Mouse (Mus musculus): ENCODE measurements around the gene Scd3.
A peak's percentile ranks its signal among the peaks of the same experiment; 100 is the strongest.
"Not testable (repeated sequence)": the region's sequence is repeated elsewhere in the genome, so short reads cannot be mapped to it uniquely, and the experiment has no call there.

Gene Scd3

DNA sequence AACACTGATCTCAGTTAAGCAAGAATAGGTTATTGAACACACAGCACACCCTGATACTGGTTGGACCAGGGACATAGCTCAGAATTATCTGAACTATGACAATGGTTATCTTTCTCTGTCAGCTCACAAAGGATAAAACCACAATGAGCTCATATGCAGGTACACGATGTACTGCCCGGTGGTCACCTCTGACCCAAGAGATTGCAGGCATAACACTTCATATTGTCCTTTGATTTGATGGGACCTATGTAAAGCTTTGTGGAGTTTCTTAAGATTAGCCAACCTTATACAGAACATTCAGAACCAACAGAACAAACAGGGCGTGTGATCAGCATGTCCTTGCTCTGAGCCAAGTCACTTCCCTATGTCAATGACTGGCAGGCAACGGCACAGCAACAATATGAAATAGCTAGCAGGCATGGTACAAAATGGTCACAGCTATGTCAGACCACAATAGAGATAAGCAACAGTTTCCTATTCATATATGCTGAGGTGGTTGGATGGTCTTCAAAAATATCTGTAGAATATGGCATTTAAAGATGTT lies 28.6 kb downstream of the Scd3 start:
- DNase-seq (ENCODE audit: extremely low spot score, low spot score), result no peak

DNA sequence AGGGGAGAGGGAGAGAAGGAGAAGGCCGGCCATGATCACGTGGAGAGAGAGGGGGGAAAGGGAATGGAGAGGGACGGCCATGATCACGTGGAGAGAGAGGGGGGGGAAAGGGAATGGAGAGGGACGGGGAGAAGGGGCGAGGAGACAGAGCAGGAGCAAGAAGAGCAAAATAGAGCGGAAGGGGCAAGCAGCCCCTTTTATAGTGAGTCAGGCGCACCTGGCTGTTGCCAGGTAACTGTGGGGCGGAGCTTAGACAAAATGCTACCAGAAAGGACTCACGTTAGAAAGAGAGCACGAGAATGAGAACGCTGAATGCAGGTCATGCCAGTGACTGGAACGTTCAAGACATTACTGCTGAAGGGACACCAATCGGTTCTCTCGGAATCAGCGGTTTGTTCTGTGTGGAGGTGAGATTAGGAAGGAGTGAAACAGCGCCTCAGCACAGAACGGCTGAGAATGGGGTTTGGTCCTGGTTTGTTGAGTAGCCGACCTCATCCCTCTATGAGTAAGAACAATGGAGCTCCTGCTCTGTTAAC lies 34.5 kb downstream of the Scd3 start:
- DNase-seq (ENCODE audit: extremely low spot score, low spot score), result peak; percentile 29

DNA sequence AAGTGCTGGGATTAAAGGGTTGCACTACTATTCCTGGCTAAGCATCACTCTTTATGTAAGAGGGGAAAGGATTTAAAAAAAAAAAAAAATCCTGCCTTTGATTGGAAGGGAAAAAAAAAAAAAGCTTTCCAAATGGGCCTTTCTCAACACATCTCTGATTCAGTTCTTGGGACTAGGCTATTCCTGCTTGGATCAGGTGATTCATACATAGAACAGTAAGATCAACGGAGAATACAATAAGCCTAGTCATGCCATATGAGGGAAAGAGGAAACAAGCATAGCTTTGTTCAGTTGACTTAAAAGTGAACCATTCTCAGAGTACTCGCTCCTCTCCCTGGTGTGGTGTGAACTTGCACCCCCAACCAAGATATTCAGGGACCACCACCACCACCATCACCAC lies 35.8 kb downstream of the Scd3 start:
- DNase-seq (ENCODE audit: extremely low spot score, low spot score), result no peak

DNA sequence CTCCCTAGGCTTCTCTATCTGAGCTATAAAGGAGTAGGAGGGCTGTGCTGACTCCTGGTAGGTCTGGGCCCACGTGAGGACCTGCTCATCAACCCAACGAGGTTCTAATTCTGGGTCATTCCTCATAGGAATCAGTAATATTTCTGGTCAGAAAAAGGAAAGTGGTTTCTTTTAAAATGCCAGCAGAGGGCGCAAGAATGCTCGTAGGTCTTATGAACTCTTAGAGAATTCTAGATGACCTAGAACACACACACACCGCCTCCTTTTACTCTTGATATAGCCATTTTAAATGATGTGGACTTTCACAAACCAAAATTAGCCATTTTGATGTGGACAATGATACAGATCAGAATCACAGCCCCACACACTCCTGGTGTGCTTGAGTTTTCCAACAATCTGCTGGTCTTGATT lies 42.7 kb downstream of the Scd3 start:
- no peak for DNase-seq (ENCODE audit: extremely low spot score, low spot score)

DNA sequence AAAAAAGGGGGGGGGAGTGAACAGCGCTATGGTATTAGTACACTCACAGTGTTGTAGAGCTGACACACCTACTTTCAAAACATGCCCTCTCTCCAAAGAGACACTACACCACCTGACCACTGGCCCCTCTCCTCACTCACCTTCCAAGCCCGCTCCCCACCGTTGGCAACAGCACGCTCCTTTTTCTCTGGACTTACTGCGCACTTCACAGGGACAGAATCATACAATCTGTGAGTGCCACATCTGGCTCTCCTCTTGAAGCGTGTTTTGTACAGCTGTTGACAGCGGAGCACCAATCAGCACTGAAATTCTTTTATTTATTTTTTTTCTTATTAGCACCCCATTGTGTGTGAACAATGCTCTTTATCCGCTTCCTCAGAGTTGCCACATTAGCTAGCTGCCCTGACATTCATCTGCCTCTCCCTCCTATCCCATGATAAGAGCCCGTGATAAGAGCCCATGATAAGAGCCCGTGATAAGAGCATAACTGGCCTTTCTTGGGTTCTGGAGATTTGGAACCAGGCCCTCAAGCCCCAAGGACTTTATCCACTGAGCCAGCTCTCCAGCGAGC lies 43.4 kb downstream of the Scd3 start:
- DNase-seq (ENCODE audit: extremely low spot score, low spot score), result no peak

DNA sequence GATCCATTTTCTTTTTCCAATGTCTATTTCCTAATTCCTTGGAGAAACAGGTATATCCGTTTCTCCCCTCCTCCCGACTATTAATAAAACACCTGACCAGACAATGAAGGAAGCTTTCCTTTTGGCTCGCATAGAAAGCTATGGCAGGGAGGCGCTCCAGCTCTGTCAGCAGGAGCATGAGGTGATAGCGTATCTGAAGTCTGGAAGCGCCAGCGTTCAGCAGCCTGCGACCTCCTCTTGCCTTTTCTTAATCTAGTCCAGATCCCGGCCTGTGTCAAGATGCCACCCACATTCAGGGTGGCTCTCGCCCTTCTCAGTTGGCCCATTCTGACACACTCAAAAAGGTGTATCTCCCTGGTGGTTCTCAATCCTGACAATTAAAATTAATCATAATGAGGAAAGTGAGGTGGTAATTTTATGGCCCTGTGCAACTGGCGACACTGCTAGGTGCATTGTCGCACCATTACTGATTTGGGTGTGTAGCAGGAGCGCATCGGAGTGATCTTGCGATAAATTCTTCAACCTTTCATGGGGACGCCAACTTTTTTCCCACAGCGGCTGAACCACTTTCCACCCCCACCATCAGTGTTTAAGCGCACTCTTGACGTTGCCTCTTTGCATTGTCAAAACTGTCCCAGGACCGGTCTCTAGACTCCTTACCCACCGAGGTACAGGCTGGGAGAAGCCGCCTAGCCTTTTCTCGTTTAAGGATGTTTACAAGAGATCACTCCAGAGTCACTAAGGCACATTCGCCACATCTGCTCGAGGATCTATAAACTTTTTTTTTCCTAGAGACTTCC lies 44.4 kb downstream of the Scd3 start:
- peak; percentile 59 for DNase-seq (ENCODE audit: extremely low spot score, low spot score)

DNA sequence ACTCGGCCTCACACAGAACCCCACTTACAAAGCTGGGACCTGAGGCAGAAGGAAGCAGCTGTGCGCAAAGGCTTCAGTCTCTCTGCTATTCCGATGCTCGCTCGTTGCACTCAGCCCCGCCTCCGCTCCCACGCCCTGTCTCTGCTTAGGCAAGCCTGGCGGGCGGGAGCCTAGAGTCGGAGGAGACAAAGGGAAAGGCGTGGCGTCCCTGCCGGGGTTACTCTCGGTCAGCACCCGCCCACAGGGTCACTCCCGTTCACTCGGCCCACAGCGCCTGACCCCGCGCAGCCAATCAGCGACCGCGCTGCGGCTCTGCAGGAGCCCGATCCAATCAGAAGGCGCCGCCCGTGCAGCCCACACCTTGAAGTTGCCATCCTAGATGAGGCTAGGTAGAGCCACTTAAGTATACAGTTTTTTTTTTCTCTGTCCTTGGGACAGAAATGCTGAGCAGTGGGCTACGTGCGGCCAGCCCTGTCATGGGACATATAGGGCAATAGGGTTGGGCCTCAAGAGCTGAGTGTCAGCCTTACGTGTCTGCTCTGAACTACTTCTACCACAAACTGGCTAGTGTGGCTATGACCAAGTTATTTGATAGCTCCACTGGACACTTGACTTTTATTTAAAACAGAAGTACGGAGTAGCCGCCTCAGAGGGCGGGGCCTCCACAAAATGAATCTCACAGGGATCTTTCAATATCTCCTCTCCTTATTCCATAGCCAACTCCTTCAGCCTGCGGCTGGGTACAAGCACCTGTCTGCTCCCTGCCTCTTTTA lies 45.2 kb downstream of the Scd3 start:
- DNase-seq (ENCODE audit: extremely low spot score, low spot score), result peak; percentile 97

DNA sequence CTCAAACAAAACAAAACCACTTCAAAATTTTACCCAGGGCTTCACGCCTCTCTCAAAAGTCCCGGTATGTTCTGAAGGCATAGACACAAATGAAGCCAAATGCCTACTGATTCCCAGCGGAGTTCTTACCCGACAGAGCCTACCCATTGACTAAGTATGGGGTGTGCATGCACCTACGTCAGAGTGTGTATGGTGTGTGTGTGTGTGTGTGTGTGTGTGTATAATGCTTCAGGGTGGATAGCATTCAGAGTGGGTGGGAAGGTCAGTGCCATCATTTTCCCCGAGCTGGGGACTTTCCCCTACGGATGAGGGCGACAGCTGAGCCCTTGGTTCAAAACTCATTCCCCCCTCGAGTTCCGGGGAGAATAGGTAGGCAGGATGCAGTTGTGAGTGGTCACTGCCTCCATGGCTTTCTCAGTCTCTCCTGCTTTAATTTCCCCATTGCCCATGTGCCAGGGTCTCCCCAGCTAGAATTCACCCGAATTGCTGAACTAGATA lies 45.8 kb downstream of the Scd3 start:
- no peak for DNase-seq (ENCODE audit: extremely low spot score, low spot score)

DNA sequence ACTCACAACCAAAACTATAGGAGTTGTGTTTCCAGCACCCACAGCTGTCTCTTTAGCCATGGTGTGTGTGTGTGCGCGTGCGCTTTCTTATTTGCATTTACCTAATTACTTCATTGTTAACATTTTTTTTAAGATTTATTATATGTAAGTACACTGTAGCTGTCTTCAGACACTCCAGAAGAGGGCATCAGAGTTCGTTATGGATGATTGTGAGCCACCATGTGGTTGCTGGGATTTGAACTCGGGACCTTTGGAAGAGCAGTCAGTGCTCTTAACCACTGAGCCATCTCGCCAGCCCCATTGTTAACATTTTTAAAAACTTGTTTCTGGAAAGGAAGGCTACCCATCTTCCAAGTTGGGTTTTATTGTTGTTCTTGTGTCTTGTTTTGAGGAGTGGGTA lies 48.1 kb downstream of the Scd3 start:
- DNase-seq (ENCODE audit: extremely low spot score, low spot score), result not testable (repeated sequence)

DNA sequence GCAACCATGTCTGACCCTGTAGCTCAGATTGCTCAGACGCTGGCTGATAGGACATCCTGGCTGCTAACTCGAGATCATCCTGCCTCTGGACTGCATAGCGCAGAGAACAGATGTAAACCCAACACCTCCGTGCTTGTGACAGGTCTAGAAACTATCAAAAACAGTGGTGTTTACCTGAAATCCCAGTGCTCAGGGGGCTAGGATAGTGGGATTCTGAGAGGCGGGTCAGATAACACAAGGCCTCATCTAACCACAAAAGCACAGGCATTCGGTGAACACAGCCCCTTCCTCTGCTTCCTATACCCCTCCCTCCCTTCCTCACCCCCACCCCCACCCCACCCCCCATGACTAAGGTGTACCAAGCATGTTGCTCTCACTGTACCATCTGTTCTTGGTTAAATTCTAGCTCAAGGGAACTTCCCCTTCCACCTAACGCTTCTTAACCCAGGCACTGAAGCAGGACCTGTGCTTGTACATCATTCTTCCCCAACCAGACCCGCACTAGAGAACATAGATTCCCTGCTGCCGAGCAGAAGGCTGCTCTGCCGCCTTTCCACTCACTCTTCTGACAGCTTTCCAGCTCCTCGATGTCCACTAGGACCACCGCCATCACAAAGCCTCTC lies 49.0 kb downstream of the Scd3 start:
- DNase-seq (ENCODE audit: extremely low spot score, low spot score), result no peak

DNA sequence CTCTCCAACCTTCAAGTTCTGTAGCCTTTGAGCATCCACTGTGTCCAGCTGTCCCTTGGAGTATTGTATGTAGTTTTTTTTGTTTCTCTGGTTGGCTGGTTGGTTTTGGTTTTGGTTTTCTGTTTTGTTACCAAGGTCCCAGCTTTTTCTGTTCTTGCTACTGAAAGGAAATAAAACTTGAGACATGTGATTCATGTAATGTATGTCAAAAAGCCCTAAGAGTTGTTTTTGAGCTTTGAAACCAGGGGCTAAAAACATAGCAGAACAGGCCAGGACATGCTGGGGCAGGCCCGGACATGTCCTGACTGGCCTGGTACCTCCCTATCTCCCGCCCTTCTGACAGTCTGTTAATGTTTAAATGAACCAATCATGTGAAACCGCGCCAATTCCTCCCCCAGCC lies 51.0 kb downstream of the Scd3 start:
- not testable (repeated sequence) for DNase-seq (ENCODE audit: extremely low spot score, low spot score)

DNA sequence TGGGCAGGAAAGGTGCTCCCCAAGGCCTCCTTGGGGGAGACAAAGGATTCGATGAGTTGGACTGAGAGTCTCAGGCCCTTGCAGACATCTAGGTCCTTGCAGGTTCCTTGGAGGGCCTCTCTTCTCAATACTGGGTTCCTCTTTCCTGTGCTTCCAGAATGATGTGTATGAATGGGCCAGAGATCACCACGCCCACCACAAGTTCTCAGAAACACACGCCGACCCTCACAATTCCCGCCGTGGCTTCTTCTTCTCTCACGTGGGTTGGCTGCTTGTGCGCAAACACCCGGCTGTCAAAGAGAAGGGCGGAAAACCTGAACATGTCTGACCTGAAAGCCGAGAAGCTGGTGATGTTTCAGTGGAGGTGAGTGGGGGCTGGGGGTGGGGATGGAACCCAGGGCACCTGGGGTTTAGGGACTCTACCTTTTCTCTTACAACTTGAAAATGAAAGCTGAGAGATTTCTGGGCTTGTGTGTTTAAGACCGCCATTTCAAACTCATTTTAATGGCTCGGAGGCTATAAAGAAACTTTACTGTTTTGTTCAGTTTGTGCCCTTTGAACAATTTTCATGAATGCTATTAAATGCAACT lies 54.4 kb downstream of the Scd3 start:
- DNase-seq (ENCODE audit: extremely low spot score, low spot score), result no peak

DNA sequence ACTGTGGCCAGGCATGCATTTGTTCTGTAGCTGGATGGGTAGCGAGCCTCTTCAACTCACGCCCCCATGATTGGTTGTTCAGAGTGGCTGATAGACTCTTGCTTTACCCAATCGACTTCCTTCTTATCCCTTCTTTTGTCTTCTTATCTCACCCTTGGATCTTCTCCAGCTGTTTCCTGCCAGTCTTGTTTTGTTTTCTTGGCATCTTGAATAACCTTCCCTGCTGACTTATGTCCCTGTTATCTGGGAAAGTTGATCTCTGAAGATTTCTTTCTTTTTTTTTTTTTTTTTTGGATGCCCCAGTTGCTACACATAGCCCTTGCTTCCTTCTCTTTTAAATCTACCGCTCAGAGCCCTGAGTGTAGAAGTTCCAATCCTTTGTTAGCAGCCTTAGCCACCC lies 56.4 kb downstream of the Scd3 start:
- no peak for DNase-seq (ENCODE audit: extremely low spot score, low spot score)

DNA sequence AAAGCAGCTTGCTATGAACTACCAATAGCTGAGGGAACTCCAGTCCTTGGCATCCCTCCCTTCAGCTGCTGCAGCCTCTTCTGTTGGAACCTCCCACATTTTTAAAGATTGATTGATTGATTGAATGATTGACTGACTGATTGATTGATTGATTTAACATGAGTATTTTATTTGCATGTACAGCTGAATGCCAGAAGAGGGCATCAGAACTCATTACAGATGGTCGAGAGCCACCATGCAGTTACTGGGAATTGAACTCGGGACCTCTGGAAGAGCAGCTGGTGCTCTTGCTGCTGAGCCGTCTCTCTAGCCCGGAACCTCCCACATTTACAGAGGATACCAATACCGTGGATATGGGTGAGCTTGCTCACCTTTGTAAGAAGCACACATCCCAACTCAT lies 57.4 kb downstream of the Scd3 start:
- DNase-seq (ENCODE audit: extremely low spot score, low spot score), result no peak

DNA sequence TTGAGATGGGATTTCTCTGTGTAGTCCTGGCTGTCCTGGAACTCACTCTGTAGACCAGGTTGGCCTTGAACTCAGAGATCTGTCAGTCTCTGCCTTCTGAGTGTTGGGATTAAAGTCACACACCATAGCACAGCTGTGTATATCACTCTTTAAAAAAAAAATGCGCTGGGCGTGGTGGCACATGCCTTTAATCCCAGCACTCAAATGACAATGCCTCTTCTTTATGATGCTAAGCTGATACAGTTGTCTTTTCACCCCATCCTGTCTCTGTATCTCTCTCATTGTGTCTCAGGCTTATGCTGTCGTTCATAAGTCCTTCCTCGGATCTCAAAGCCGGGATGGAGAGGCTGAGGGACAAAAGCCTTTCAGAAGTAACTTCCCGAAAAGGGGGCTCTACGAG lies 58.7 kb downstream of the Scd3 start:
- DNase-seq (ENCODE audit: extremely low spot score, low spot score), result no peak

DNA sequence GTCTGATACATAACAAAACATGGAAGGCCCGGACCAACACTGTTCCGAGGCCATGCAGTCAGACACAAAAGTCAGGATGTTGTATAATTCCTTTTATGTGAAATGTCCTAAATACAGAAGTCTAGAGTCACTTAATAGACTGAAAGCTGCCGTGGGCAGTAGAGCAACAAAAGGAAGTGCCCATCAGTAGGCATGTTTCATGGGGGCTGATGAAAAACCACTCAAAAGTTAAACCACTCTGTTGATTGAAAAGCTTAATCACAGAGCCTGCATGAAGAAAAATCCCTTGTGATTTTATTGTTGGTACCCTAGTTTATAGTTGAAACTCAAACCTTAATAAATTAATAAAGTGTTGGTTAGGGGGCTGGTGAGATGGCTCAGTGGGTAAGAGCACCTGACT lies 60.5 kb downstream of the Scd3 start:
- DNase-seq (ENCODE audit: extremely low spot score, low spot score), result no peak

DNA sequence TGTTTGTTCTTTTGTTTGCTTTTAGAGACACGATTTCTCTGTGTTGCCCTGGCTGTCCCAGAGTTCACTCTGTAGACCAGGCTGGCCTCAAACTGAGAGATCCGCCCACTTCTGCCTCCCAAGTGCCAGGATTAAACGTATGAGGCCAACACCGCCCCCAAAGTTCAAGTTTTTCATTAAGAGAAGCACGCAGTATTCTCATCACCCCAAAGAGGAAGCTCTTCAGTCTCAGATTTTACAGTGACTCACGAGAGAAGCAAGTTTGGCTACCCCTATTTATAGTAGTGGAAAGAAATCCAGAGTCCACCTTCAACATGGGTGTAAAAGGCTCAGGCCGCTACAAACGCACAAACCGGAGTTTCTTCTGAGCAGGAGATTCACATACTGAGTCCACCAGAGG lies 61.2 kb downstream of the Scd3 start:
- DNase-seq (ENCODE audit: extremely low spot score, low spot score), result no peak

DNA sequence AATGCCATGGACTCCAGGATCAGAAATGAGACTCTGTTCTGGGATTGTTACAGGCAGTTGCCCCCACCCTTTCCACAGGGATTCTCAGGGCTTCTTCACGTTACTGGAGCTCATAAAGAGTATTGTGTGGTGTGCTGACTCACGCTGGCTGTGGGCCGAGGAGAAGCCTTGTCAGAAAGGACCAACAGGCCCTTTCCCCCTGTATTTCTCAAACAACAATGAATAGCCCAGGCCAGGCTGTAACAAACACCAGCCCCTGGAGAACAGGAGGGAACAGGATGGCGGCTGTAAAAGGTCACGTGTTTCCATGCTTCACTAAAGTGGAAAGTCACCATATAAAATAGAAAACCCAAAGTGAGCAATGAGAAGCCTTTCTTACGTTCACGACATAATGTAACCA lies 62.2 kb downstream of the Scd3 start:
- peak; percentile 37 for DNase-seq (ENCODE audit: extremely low spot score, low spot score)

DNA sequence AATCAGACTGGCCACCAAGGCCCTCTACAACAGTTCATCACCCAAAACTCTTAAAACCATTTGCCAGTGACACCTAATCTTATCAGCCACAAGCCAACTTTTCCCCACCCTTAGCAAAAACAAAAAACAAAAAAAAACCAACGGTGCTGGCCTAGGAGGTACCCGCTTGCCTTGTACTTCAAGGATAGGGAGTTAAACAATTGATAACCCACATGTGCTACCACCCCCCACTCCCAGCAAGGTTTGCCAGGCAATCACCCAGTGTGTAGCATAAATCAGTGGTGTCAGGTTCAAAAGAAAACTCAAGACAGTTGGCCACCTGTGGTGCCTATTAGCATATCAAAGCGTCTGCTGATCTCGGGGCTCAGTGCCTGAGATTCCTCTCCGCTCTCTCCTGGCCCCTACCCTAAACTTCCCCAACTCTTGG lies 62.9 kb downstream of the Scd3 start:
- peak; percentile 45 for DNase-seq (ENCODE audit: extremely low spot score, low spot score)

DNA sequence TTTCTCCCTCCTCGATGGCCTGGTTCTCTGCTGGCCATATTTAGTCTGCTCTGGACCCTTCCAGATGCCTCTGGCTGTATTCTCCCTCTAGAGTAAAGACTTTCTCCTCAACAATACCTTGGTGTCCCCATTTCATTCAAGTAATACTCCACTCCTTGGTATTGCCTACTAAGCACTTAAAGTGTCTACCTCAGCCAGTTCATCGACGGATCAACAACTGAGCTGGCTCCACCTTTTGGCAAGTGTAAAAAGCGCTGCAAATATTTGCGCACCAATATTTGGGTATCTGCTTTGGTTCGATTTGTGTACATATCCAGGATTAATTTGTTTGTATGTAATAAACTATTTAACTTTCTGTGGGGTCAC lies 63.4 kb downstream of the Scd3 start:
- no peak for DNase-seq (ENCODE audit: extremely low spot score, low spot score)

Data from neural tube, embryonic 10.5 days (tissue).